Comparison of ENCODE assay signal across 9 mouse cellular contexts in the genomic region with DNA sequence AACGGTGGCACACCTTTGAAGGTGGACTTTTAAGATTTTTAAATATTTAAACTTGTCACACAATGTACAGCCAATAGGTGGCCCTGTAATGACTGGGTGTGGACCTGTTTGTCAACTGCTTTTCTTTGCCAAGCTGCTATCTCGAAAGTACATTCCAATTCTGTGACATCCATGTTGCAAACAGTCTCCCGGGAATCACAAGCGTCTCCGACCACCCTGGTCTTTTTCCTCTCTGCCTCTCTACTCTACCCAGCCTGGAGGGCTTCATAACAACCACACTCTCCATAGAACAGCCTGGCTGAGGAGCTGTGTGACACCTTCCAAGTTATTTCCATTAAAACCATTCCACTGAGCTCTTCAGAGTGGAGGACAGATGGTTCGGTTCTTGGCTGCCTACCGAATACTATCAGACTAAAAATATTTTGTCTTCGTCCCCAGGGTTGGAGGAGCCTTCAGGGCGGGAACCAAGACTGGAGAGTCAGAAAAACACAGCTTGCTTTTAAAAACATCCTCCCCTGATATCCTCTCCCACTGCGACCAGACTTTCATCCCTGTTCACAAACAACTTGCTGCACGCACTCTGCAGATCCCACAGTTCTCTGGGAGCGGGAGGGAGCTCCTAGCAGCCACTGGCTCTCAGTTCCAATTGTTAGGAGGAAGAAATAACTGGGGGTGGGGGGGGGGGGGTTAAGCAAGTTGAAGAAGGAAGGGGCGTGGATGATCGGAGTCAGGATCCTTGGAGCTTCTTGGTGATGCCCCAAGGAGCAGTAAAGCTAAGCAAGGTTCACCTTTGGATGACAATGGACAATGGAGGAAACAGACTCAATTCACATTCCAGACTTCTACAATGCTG.
DNase-seq lines count a peak whose midpoint lies in the region; ATAC-seq lines count a peak whose summit lies in the region.
"Had no signal": no experiment of that assay in that cellular context is flagged by ENCODE, and none has a peak within 500 bp of the region (broad histone marks: within the 10 kb centered on the region; RNA-seq: fewer than 3 reads in every experiment).

No protein-coding gene starts in this region.

- H3K27ac ChIP-seq in embryonic facial prominence, embryonic 15.5 days (replicated peaks), result peak overlapping the region; percentile 65; the same call in 1 of the 2 replicates
- H3K27ac ChIP-seq in heart, embryonic 14.5 days (replicated peaks in 1 of 2; ENCODE audit: control insufficient read depth in 1 of 2, insufficient read depth in 1 of 2, low read depth in 2 of 2, low read length in 2 of 2), result peak overlapping the region; percentile 87 to 91

- WGBS in embryonic facial prominence, embryonic 15.5 days, result 48% methylated on average over 14 of the region's 14 CpGs
- WGBS in heart, embryonic 14.5 days, result 24% methylated on average over 14 of the region's 14 CpGs

- no peak for DNase-seq in cerebellum, postnatal 4 days (ENCODE audit: low spot score in 2 of 2)
- peak; percentile 54 for DNase-seq in 3T3-L1 (ENCODE audit: low read depth, low spot score)
- DNase-seq in layer of hippocampus, postnatal 36 days, result peak; percentile 38 to 49
- peak; percentile 68 to 84 for DNase-seq in right cerebral cortex, postnatal 10 days (ENCODE audit: low spot score in 2 of 2)
- no peak for DNase-seq in thymus, postnatal 0 days (ENCODE audit: low spot score)

- H3K27me3 ChIP-seq in embryonic facial prominence, embryonic 15.5 days, result no peaks in the 10 kb centered on the region
- no peaks in the 10 kb centered on the region for H3K27me3 ChIP-seq in heart, embryonic 14.5 days (ENCODE audit: control insufficient read depth, insufficient read depth, low read length)

- no peak overlapping the region for H3K9ac ChIP-seq in embryonic facial prominence, embryonic 15.5 days
- 0 out of 2 replicates have a peak overlapping the region, but pooled peaks have one; percentile 19 for H3K9ac ChIP-seq in heart, embryonic 14.5 days (ENCODE audit: low read length)

- peaks cover 22% of the 10 kb centered on the region for H3K4me1 ChIP-seq in embryonic facial prominence, embryonic 15.5 days
- H3K4me1 ChIP-seq in heart, embryonic 14.5 days (ENCODE audit: control insufficient read depth in 2 of 2, insufficient read depth in 2 of 2, low read length in 2 of 2), result peaks cover 17 to 26% of the 10 kb centered on the region in 2 experiments

- ATAC-seq in cerebellum, adult (ENCODE audit: insufficient number of reproducible peaks, low FRiP score, low TSS enrichment), result peak; percentile 92
- ATAC-seq in embryonic facial prominence, embryonic 15.5 days (ENCODE audit: insufficient number of reproducible peaks, low FRiP score, low TSS enrichment, low read depth), result no peak
- ATAC-seq in heart, embryonic 14.5 days (ENCODE audit: insufficient number of reproducible peaks, insufficient read depth, low FRiP score, low read depth), result peak; percentile 58

- no peak overlapping the region for H3K4me2 ChIP-seq in embryonic facial prominence, embryonic 15.5 days (replicated peaks)
- H3K4me2 ChIP-seq in heart, embryonic 14.5 days (ENCODE audit: low read length), result peak overlapping the region; percentile 41

- no peaks in the 10 kb centered on the region for H3K9me3 ChIP-seq in embryonic facial prominence, embryonic 15.5 days (replicated peaks)
- H3K9me3 ChIP-seq in heart, embryonic 14.5 days (ENCODE audit: control insufficient read depth, low read length), result no peaks in the 10 kb centered on the region

- no peaks in the 10 kb centered on the region for H3K36me3 ChIP-seq in embryonic facial prominence, embryonic 15.5 days
- no peaks in the 10 kb centered on the region for H3K36me3 ChIP-seq in heart, embryonic 14.5 days (ENCODE audit: control insufficient read depth, insufficient read depth, low read length)

- H3K4me3 ChIP-seq in embryonic facial prominence, embryonic 15.5 days (replicated peaks), result no peak overlapping the region
- H3K4me3 ChIP-seq in heart, embryonic 14.5 days (ENCODE audit: control insufficient read depth in 1 of 2, insufficient read depth in 1 of 2, low read depth in 1 of 2, low read length in 2 of 2), result no peak overlapping the region
- H3K4me3 ChIP-seq: erythroblast, embryonic 14.5 days had no signal

Comparison
In these comparisons a context has a peak if more than half of its experiments do, and no peak if none do; other contexts are left out.
1. DNase-seq: peak in 3T3-L1 (single experiment), layer of hippocampus, postnatal 36 days (2 of 2) and right cerebral cortex, postnatal 10 days (2 of 2); none in cerebellum, postnatal 4 days (0 of 2) and thymus, postnatal 0 days (single experiment).